Mouse (Mus musculus) intestine, embryonic 14.5 days (tissue): Measurements from ENCODE around the gene Gm8439. TPM values are rescaled to one million over a fixed set of nuclear protein-coding genes. Genes with fewer than 3 reads are reported as not detected.

Experiments used
- ATAC-seq: fragments of 200-750 bp; cut with Nextera tagmentation; replicated peaks from 2 replicates; pipeline ENCODE4 v1.8.0; 2017; ENCODE audit warnings: low read depth, moderate number of reproducible peaks, moderate TSS enrichment, moderate library complexity; ENCODE audit not compliant: low FRiP score, low TSS enrichment
- DNase-seq: peaks from one replicate; pipeline ENCODE4 v3.0.0-alpha.2; 2018; ENCODE audit warnings: low spot score
- H3K27ac ChIP-seq: fragments of 300-500 bp; sonication (generic); 2 replicates; pipeline ENCODE4 v1.5.1; 2014; ENCODE audit warnings: low read depth, mild to moderate bottlenecking, control low read depth
- H3K27me3 ChIP-seq: fragments of 300-500 bp; sonication (generic); replicated peaks from 2 replicates; pipeline ENCODE4 v1.6.1; 2014; ENCODE audit warnings: low read length, control low read depth; ENCODE audit not compliant: control insufficient read depth, insufficient read depth
- H3K36me3 ChIP-seq: fragments of 300-500 bp; sonication (generic); 2 replicates; pipeline ENCODE4 v1.6.1; 2014; ENCODE audit warnings: low read length, control low read depth; ENCODE audit not compliant: control insufficient read depth, insufficient read depth
- H3K4me1 ChIP-seq: fragments of 300-500 bp; sonication (generic); replicated peaks from 2 replicates; pipeline ENCODE4 v1.6.1; 2014; ENCODE audit warnings: low read length, control low read depth, mixed read lengths; ENCODE audit not compliant: control insufficient read depth, insufficient read depth
- H3K4me2 ChIP-seq: fragments of 300-500 bp; sonication (generic); 2 replicates; pipeline ENCODE4 v1.6.1; 2014; ENCODE audit warnings: low read length
- H3K4me3 ChIP-seq: fragments of 300-500 bp; sonication (generic); 2 replicates; pipeline ENCODE4 v1.5.1; 2014; ENCODE audit warnings: low read depth, low read length, control low read depth, mixed read lengths
- H3K9ac ChIP-seq: fragments of 300-500 bp; sonication (generic); 2 replicates; pipeline ENCODE4 v1.6.1; 2014; ENCODE audit warnings: mild to moderate bottlenecking, low read length
- H3K9me3 ChIP-seq: fragments of 300-500 bp; sonication (generic); 2 replicates; pipeline ENCODE4 v1.6.1; 2016; ENCODE audit warnings: low read length, control low read depth; ENCODE audit not compliant: control insufficient read depth
- WGBS: fragments of 180-500 bp; shearing (Covaris S2); extraction: QIAGEN DNeasy Blood & Tissue Kit; methylation state at CpG from one replicate; pipeline ENCODE4 v1.1.7; 2014; 5-methylcytosine and 5-hydroxymethylcytosine counted together
- polyA plus RNA-seq: library from polyadenylated mRNA; unstranded; fragments of >200 nt; fragmentation: Nextera tagmentation; extraction: Ambion mirVana; gene quantifications from 2 replicates; pipeline ENCODE4 v1.2.1, GENCODE M21; 2014

Gene Gm8439
- polyA plus RNA-seq, 1 experiment from 2014 or later = not detected

DNA sequence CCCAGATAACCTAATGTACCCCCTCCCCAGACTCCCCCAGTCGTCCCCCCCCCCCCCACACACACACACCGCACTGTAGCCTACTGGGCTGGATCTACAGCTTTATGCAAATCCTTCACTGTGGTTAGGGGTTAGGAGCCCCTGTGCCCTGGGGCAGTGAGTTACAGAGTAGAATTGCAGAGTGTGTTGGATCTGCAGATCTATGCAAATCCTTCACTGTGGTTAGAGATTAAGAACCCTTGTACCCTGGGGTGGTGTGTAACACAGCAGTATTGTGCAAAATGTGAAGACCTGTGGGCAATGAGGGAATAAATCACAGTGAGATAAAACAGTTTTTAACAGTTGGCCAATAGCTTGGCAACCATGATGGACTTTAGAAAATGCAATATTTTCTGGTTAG is 10.4 kb downstream of the Gm8439 start:
- 18% methylated on average over 2 of the region's 2 CpGs for WGBS
- DNase-seq = no peak

GRCm38 (mm10) chr4:120601774-120602173 is 13.2 kb downstream of the Gm8439 start:
- H3K9me3 ChIP-seq = no peaks in the 10 kb centered on the region

More for the DNA sequence above, 10.4 kb downstream of the Gm8439 start:
- H3K36me3 ChIP-seq = no peaks in the 10 kb centered on the region
- ATAC-seq = no peak
- H3K27ac ChIP-seq = no peak overlapping the region
- H3K9me3 ChIP-seq = no peaks in the 10 kb centered on the region
- H3K4me3 ChIP-seq = no peak overlapping the region
- H3K27me3 ChIP-seq = no peaks in the 10 kb centered on the region
- H3K4me2 ChIP-seq = no peak overlapping the region
- H3K4me1 ChIP-seq = no peaks in the 10 kb centered on the region
- H3K9ac ChIP-seq = no peak overlapping the region

GRCm38 (mm10) chr4:120602669-120603068 is 14.1 kb downstream of the Gm8439 start:
- H3K36me3 ChIP-seq = no peaks in the 10 kb centered on the region
- no peak overlapping the region for H3K27ac ChIP-seq
- H3K9ac ChIP-seq = no peak overlapping the region
- no peaks in the 10 kb centered on the region for H3K27me3 ChIP-seq
- WGBS = 70% methylated on average over 3 of the region's 3 CpGs
- H3K4me3 ChIP-seq = no peak overlapping the region
- H3K9me3 ChIP-seq = no peaks in the 10 kb centered on the region
- ATAC-seq (no peak), DNase-seq (no peak)
- no peak overlapping the region for H3K4me2 ChIP-seq
- H3K4me1 ChIP-seq = no peaks in the 10 kb centered on the region

More at GRCm38 (mm10) chr4:120601774-120602173, 13.2 kb downstream of the Gm8439 start:
- ATAC-seq = no peak
- no peak overlapping the region for H3K4me2 ChIP-seq
- H3K27ac ChIP-seq = no peak overlapping the region
- no peaks in the 10 kb centered on the region for H3K27me3 ChIP-seq
- WGBS = 64% methylated on average over 1 of the region's 1 CpGs
- no peaks in the 10 kb centered on the region for H3K4me1 ChIP-seq
- H3K4me3 ChIP-seq = no peak overlapping the region
- H3K9ac ChIP-seq = no peak overlapping the region
- DNase-seq = no peak
- no peaks in the 10 kb centered on the region for H3K36me3 ChIP-seq

DNA sequence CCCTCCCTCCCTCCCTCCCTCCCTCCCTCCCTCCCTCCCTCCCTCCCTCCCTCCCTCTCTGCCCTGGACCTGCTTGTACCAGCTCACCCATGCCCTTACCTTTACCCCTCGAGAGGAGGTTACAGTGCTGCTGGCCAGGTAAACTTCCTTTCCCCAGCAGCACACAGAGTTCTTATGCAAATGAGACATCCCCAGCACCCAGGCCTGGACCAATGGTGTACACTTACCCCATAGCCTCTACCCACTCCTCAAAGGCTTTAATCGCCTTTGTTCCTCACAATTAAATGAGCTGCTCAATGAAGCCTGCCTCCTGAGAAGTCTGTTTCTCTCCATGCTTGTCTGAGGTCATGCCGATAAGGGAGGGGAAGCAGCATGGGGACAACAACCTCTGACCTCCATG is 18.4 kb downstream of the Gm8439 start:
- Histone ChIP-seq H3K27me3 (no peaks in the 10 kb centered on the region), H3K36me3 (no peaks in the 10 kb centered on the region), H3K27ac (no peak overlapping the region), H3K4me1 (no peaks in the 10 kb centered on the region), H3K9me3 (no peaks in the 10 kb centered on the region), H3K4me3 (no peak overlapping the region), H3K9ac (no peak overlapping the region), H3K4me2 (no peak overlapping the region)
- DNase-seq (no peak), ATAC-seq (no peak)
- 33% methylated on average over 3 of the region's 3 CpGs for WGBS

GRCm38 (mm10) chr4:120611005-120611404 is 22.5 kb downstream of the Gm8439 start:
- Histone ChIP-seq H3K4me3 (no peak overlapping the region), H3K27me3 (no peaks in the 10 kb centered on the region), H3K9ac (no peak overlapping the region), H3K36me3 (no peaks in the 10 kb centered on the region), H3K4me2 (no peak overlapping the region), H3K4me1 (no peaks in the 10 kb centered on the region), H3K27ac (no peak overlapping the region), H3K9me3 (no peaks in the 10 kb centered on the region)
- DNase-seq (no peak), ATAC-seq (no peak)
- WGBS = 86% methylated on average over 3 of the region's 3 CpGs

DNA sequence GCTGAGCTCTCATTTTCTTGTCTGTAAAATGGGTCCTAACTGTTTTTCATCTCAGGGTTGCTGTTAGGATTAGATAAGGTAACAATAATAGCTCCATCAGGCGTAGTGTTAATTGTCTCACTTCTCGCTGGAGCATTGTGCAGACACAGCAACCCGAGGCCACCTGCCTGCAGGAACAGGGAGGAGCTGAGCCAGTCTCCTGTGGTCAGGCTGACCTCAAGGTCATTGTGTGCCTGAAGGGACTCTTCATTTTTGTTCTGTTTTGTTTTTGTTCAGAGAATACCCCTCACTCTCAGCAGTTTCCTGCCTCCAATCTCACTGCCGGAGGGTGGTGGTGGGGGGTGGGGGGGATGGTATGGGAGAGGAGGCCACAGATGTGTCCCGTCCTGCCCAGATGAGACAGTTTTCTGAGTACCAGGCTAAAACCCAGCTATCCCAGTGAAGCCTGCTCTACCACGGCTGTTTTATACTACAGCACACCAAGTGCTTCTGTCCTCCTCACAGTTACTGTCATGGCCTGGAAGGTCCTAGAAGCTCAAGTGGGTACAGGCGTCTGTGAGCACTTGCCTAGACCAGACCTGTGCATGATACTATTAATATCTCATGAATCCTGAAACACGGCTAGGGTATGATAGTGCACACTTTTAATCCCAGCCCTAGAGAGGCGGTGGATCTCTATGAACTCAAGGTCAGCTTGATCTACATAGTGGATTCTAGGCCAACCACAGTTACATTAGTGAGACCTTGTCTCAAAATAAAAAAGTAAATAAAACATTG is 23.9 kb downstream of the Gm8439 start:
- Histone ChIP-seq H3K4me1 (0 out of 2 replicates have a peak, but pooled peaks cover 5% of the 10 kb centered on the region), H3K4me2 (no peak overlapping the region), H3K36me3 (no peaks in the 10 kb centered on the region), H3K27me3 (no peaks in the 10 kb centered on the region), H3K4me3 (no peak overlapping the region), H3K9ac (no peak overlapping the region), H3K27ac (no peak overlapping the region), H3K9me3 (no peaks in the 10 kb centered on the region)
- WGBS = 41% methylated on average over 9 of the region's 9 CpGs
- DNase-seq (no peak), ATAC-seq (no peak)

DNA sequence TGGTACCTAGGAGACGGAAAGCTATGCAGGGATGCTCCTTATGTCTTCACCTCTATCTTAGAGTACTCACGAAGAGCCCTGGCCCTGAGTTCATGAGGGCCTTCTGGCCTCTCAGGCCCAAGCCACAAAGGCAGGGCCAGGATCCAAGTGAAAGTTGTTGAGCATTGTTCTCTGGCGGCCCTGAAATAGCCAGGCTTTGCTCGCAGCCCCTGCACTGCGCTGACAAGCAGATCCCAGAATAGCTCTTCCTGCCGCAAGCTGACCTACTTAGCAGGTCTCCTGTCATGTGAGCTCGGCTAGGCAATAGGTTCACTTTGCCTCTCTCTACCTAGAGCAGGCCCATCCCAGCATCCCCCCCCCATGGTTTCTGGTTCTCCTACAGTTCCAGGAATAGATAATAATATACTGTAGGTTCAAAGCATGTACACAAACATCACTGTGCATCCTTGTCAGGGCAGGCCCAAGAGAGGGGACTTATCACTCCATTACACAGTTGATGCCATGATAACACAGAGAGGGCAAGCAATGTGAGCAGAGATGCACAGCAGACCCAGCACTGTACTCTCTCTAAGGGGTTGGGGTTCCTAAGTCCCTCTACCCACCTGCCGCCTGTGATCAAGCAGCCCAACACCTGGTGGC is 25.3 kb downstream of the Gm8439 start:
- DNase-seq = no peak
- H3K27me3 ChIP-seq = no peaks in the 10 kb centered on the region
- no peak for ATAC-seq
- H3K4me2 ChIP-seq = no peak overlapping the region
- no peaks in the 10 kb centered on the region for H3K9me3 ChIP-seq
- WGBS = 71% methylated on average over 8 of the region's 8 CpGs
- no peak overlapping the region for H3K27ac ChIP-seq
- no peaks in the 10 kb centered on the region for H3K36me3 ChIP-seq
- H3K4me3 ChIP-seq = no peak overlapping the region
- H3K9ac ChIP-seq = no peak overlapping the region
- 0 out of 2 replicates have a peak, but pooled peaks cover 5% of the 10 kb centered on the region for H3K4me1 ChIP-seq

GRCm38 (mm10) chr4:120614644-120615043 is 26.1 kb downstream of the Gm8439 start:
- Histone ChIP-seq H3K27ac (no peak overlapping the region), H3K27me3 (no peaks in the 10 kb centered on the region), H3K36me3 (no peaks in the 10 kb centered on the region), H3K9ac (no peak overlapping the region), H3K9me3 (no peaks in the 10 kb centered on the region), H3K4me3 (no peak overlapping the region), H3K4me1 (0 out of 2 replicates have a peak, but pooled peaks cover 5% of the 10 kb centered on the region), H3K4me2 (no peak overlapping the region)
- DNase-seq (no peak), ATAC-seq (no peak)
- 85% methylated on average over 9 of the region's 9 CpGs for WGBS
